Mouse (Mus musculus): ENCODE data around the gene Stx4a. TPM values are rescaled to one million over a fixed set of nuclear protein-coding genes. Genes with fewer than 3 reads are reported as not detected.
"Not testable (repeated sequence)": the region's sequence is repeated elsewhere in the genome, so short reads cannot be mapped to it uniquely, and the experiment has no call there.

The Stx4a gene
- polyA plus RNA-seq, 1 experiment from 2014 or later: 15.0 TPM

DNA sequence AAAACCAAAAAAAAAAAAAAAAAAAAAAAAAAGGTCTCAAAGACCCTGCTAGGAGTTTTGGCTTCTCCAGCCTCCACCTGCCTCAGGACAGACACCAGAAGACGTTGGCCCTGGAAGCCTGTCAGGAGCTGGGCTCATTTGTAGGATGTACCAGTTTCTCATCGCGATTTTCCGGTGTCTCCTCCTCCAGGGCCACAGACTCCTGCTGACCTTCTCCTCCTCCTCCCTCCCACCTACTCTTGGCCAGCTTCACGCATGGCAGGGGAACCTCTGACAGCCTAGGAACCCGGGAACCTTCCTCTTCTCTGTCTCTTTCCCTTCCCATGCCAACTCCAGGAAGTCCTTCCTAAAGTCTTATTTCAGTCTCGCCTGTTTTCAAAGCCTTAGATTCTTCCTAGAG is 7.0 kb upstream of the Stx4a start:
- no peaks in the 10 kb centered on the region for H3K36me3 ChIP-seq (ENCODE audit: control insufficient read depth, insufficient read depth, low read length)

DNA sequence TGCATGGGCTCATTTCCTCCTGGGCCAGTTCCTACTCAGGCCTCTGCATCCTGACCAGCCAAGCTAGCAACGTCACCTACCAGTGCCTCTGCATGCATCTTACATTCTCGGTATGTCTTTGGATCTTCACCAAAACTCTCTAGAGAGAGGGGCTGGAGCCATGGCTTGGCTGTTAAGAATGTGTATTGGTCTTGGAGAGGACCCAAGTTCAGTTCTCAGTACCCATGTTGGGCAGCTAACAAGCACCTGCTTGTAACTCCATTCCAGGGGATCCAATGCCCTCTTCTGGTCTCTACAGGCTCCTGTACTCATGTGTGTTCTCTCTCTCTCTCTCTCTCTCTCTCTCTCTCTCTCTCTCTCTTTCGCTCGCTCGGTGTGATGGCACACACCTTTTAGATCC is 6.3 kb upstream of the Stx4a start:
- 93% methylated on average over 5 of the region's 5 CpGs for WGBS

More for the DNA sequence above, 7.0 kb upstream of the Stx4a start:
- Histone ChIP-seq H3K4me2 (replicated peaks; ENCODE audit: low read depth, low read length) (no peak overlapping the region), H3K27ac (ENCODE audit: low read depth, low read length) (no peak overlapping the region), H3K4me3 (ENCODE audit: low read depth, low read length) (no peak overlapping the region), H3K9me3 (ENCODE audit: control insufficient read depth, low read length) (no peaks in the 10 kb centered on the region), H3K27me3 (ENCODE audit: control insufficient read depth, insufficient read depth, low read length) (no peaks in the 10 kb centered on the region), H3K9ac (ENCODE audit: low read depth, low read length) (no peak overlapping the region), H3K4me1 (replicated peaks; ENCODE audit: control insufficient read depth, insufficient read depth, low read length) (no peaks in the 10 kb centered on the region)
- ATAC-seq (ENCODE audit: low FRiP score): no peak
- no peak for DNase-seq (ENCODE audit: low spot score)
- 75% methylated on average over 7 of the region's 7 CpGs for WGBS

DNA sequence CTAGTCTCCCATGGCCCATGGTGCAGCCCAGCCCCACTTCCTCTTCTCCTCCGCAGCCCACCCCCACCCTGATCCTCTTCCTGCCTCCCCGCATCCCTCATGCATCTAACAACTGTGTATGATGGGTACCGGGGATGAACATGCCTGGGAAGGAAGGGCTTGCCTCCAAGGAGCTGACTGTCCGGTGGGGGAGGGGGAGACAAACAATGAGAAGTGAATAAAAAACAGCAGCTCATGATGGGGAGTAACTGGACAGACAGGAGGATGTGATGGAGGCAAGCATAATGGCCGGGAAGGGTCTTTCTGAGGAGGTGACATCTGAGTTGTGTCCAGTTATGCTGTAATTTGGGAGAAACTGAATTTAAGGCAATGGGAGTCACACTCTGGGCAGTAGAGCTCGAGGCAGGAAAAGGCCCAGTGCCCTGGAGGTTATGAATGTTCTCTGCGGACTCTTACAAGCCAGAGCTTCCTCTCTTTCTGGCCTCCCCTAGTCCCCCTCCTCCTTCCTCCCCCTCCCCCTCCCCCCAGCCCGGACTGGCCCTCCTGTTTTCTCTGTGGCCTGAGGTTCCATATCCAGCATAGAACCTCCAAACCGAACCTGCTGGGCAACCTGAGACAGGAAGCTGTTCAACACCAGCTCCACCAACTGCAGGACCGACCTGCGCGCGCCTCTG is 3.1 kb upstream of the Stx4a start:
- no peaks in the 10 kb centered on the region for H3K27me3 ChIP-seq (ENCODE audit: control insufficient read depth, insufficient read depth, low read length)
- H3K36me3 ChIP-seq (ENCODE audit: control insufficient read depth, insufficient read depth, low read length): no peaks in the 10 kb centered on the region
- WGBS: 76% methylated on average over 12 of the region's 13 CpGs
- H3K9ac ChIP-seq (ENCODE audit: low read depth, low read length): no peak overlapping the region
- no peak overlapping the region for H3K27ac ChIP-seq (ENCODE audit: low read depth, low read length)
- no peaks in the 10 kb centered on the region for H3K9me3 ChIP-seq (ENCODE audit: control insufficient read depth, low read length)
- no peak for DNase-seq (ENCODE audit: low spot score)
- H3K4me3 ChIP-seq (ENCODE audit: low read depth, low read length): no peak overlapping the region
- no peak for ATAC-seq (ENCODE audit: low FRiP score)
- H3K4me2 ChIP-seq (replicated peaks; ENCODE audit: low read depth, low read length): no peak overlapping the region
- no peaks in the 10 kb centered on the region for H3K4me1 ChIP-seq (replicated peaks; ENCODE audit: control insufficient read depth, insufficient read depth, low read length)

More for the DNA sequence above, 6.3 kb upstream of the Stx4a start:
- Histone ChIP-seq H3K4me1 (replicated peaks; ENCODE audit: control insufficient read depth, insufficient read depth, low read length) (no peaks in the 10 kb centered on the region), H3K36me3 (ENCODE audit: control insufficient read depth, insufficient read depth, low read length) (no peaks in the 10 kb centered on the region), H3K4me3 (ENCODE audit: low read depth, low read length) (no peak overlapping the region), H3K9me3 (ENCODE audit: control insufficient read depth, low read length) (no peaks in the 10 kb centered on the region), H3K27me3 (ENCODE audit: control insufficient read depth, insufficient read depth, low read length) (no peaks in the 10 kb centered on the region), H3K9ac (ENCODE audit: low read depth, low read length) (no peak overlapping the region), H3K27ac (ENCODE audit: low read depth, low read length) (no peak overlapping the region), H3K4me2 (replicated peaks; ENCODE audit: low read depth, low read length) (no peak overlapping the region)
- ATAC-seq (ENCODE audit: low FRiP score) (no peak), DNase-seq (ENCODE audit: low spot score) (no peak)

- H3K4me1 ChIP-seq (replicated peaks; ENCODE audit: control insufficient read depth, insufficient read depth, low read length): no peaks in the 10 kb centered on the region
- H3K4me3 ChIP-seq (ENCODE audit: low read depth, low read length): no peak overlapping the region
- ATAC-seq (ENCODE audit: low FRiP score): no peak
- no peak overlapping the region for H3K9ac ChIP-seq (ENCODE audit: low read depth, low read length)
- WGBS: 94% methylated on average over 3 of the region's 3 CpGs
- H3K4me2 ChIP-seq (replicated peaks; ENCODE audit: low read depth, low read length): no peak overlapping the region
- DNase-seq (ENCODE audit: low spot score): no peak
- H3K27ac ChIP-seq (ENCODE audit: low read depth, low read length): no peak overlapping the region
- no peaks in the 10 kb centered on the region for H3K9me3 ChIP-seq (ENCODE audit: control insufficient read depth, low read length)
- no peaks in the 10 kb centered on the region for H3K36me3 ChIP-seq (ENCODE audit: control insufficient read depth, insufficient read depth, low read length)
- H3K27me3 ChIP-seq (ENCODE audit: control insufficient read depth, insufficient read depth, low read length): no peaks in the 10 kb centered on the region
Measured at GRCm38 (mm10) chr7:127822494-127822893, 1.6 kb upstream of the Stx4a start.

DNA sequence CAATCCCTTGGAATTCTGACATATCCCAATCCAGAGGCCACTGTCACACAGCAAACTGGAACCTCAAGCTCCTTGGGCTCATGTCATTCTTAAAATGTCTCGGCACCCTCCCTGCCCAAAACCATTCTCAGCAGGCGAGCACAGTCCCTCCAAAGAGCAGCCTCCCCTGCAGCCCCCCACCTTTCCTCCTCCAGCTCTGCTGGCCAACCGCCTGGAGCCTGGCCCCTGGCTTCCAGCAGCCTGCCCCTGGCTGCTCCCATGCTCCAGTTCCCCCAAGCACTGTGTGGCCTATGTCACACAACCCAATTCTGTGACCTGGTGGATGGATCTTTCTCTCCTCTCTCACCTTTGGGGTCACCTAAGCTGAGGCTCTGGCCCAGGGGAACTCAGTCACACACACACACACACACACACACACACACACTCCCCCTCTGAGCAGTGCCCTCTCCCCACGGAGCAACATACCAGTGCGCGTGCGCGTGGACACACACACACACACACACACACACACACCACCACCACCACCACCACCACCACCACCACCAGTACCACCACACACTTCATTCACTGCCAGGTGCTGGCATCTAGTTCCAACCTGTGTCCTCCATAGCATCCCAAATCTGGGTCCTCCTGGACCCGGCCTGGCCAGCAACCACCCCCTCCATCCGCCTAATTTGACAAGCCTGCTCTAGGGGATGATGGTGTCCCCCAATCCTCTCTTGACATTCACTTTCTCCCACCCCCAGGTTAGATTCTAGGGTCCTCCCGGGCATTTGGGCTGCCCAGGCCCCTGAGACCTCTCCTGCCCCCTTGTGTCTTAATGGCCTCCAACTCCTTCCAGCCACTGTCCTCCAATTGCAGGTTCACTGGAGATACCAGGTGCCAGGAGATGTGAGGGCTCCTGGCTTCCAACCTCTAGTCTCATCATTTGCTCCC is 590 bp upstream of the Stx4a start:
- Histone ChIP-seq H3K36me3 (ENCODE audit: control insufficient read depth, insufficient read depth, low read length) (no peaks in the 10 kb centered on the region), H3K4me2 (replicated peaks; ENCODE audit: low read depth, low read length) (peak overlapping the region; percentile 72), H3K9ac (ENCODE audit: low read depth, low read length) (peak overlapping the region; percentile 78), H3K4me3 (ENCODE audit: low read depth, low read length) (peak overlapping the region; percentile 64), H3K4me1 (replicated peaks; ENCODE audit: control insufficient read depth, insufficient read depth, low read length) (no peaks in the 10 kb centered on the region), H3K9me3 (ENCODE audit: control insufficient read depth, low read length) (no peaks in the 10 kb centered on the region), H3K27ac (ENCODE audit: low read depth, low read length) (peak overlapping the region; percentile 77; the same call in 1 of the 2 replicates), H3K27me3 (ENCODE audit: control insufficient read depth, insufficient read depth, low read length) (no peaks in the 10 kb centered on the region)
- DNase-seq (ENCODE audit: low spot score): no peak
- WGBS: 68% methylated on average over 11 of the region's 11 CpGs
- ATAC-seq (ENCODE audit: low FRiP score): peak; percentile 53

GRCm38 (mm10) chr7:127835550-127835949 is 11.5 kb downstream of the Stx4a start:
- Histone ChIP-seq H3K36me3 (ENCODE audit: control insufficient read depth, insufficient read depth, low read length) (no peaks in the 10 kb centered on the region), H3K27ac (ENCODE audit: low read depth, low read length) (no peak overlapping the region), H3K27me3 (ENCODE audit: control insufficient read depth, insufficient read depth, low read length) (no peaks in the 10 kb centered on the region), H3K4me1 (replicated peaks; ENCODE audit: control insufficient read depth, insufficient read depth, low read length) (no peaks in the 10 kb centered on the region), H3K4me2 (replicated peaks; ENCODE audit: low read depth, low read length) (no peak overlapping the region), H3K9ac (ENCODE audit: low read depth, low read length) (no peak overlapping the region), H3K4me3 (ENCODE audit: low read depth, low read length) (no peak overlapping the region), H3K9me3 (ENCODE audit: control insufficient read depth, low read length) (no peaks in the 10 kb centered on the region)
- ATAC-seq (ENCODE audit: low FRiP score): no peak
- 84% methylated on average over 2 of the region's 2 CpGs for WGBS
- no peak for DNase-seq (ENCODE audit: low spot score)

GRCm38 (mm10) chr7:127837473-127837872 is 13.4 kb downstream of the Stx4a start:
- DNase-seq (ENCODE audit: low spot score) (no peak), ATAC-seq (ENCODE audit: low FRiP score) (no peak)
- Histone ChIP-seq H3K36me3 (ENCODE audit: control insufficient read depth, insufficient read depth, low read length) (no peaks in the 10 kb centered on the region), H3K4me3 (ENCODE audit: low read depth, low read length) (no peak overlapping the region), H3K27me3 (ENCODE audit: control insufficient read depth, insufficient read depth, low read length) (no peaks in the 10 kb centered on the region), H3K4me2 (replicated peaks; ENCODE audit: low read depth, low read length) (no peak overlapping the region), H3K27ac (ENCODE audit: low read depth, low read length) (no peak overlapping the region), H3K9me3 (ENCODE audit: control insufficient read depth, low read length) (no peaks in the 10 kb centered on the region), H3K4me1 (replicated peaks; ENCODE audit: control insufficient read depth, insufficient read depth, low read length) (no peaks in the 10 kb centered on the region; the same call in 1 of the 2 replicates), H3K9ac (ENCODE audit: low read depth, low read length) (no peak overlapping the region)
- WGBS: 91% methylated on average over 5 of the region's 5 CpGs

GRCm38 (mm10) chr7:127837878-127838277 is 13.8 kb downstream of the Stx4a start:
- WGBS: 82% methylated on average over 4 of the region's 4 CpGs
- not testable (repeated sequence) for ATAC-seq (ENCODE audit: low FRiP score); H3K4me2 ChIP-seq (replicated peaks; ENCODE audit: low read depth, low read length); H3K9me3 ChIP-seq (ENCODE audit: control insufficient read depth, low read length); H3K27ac ChIP-seq (ENCODE audit: low read depth, low read length); DNase-seq (ENCODE audit: low spot score); H3K27me3 ChIP-seq (ENCODE audit: control insufficient read depth, insufficient read depth, low read length); H3K4me1 ChIP-seq (replicated peaks; ENCODE audit: control insufficient read depth, insufficient read depth, low read length); H3K4me3 ChIP-seq (ENCODE audit: low read depth, low read length); H3K36me3 ChIP-seq (ENCODE audit: control insufficient read depth, insufficient read depth, low read length); H3K9ac ChIP-seq (ENCODE audit: low read depth, low read length)

Data from hindbrain, embryonic 11.5 days (tissue).